In the genomic region with DNA sequence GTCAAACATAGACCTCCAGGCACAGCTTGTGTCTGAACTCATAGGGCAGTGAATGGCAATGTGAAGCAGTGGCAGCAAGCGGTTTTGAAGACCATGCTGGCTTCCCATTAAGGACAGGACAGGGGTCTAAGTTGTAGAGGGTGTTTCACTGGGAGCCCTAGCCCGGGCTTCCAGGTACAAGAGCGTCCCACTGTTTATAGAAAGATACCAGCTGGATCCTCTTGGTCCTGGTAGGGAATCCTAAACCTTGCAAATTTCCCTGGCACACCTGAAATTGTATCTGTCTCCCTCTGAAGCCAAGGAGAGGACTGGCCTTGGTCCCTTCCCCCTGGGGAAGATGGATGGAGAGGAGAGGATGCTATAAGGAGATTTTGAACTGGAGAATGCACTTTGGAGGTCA, we compare ENCODE assay signal across 3 mouse cellular contexts.
DNase-seq lines count a peak whose midpoint lies in the region; ATAC-seq lines count a peak whose summit lies in the region.
"Not testable (repeated sequence)": the region's sequence is repeated elsewhere in the genome, so short reads cannot be mapped to it uniquely, and the experiment has no call there.

No protein-coding gene starts in this region.

- H3K36me3 ChIP-seq in heart, embryonic 10.5 days; heart, embryonic 12.5 days: not testable (repeated sequence)

- not testable (repeated sequence) for H3K27me3 ChIP-seq in heart, embryonic 10.5 days (ENCODE audit: insufficient read depth, poor library complexity, severe bottlenecking); heart, embryonic 12.5 days (replicated peaks)

- 63% methylated on average over 3 of the region's 3 CpGs for WGBS in heart, embryonic 10.5 days
- 61% methylated on average over 3 of the region's 3 CpGs for WGBS in heart, embryonic 12.5 days

- not testable (repeated sequence) for H3K9me3 ChIP-seq in heart, embryonic 10.5 days; heart, embryonic 12.5 days (replicated peaks)

- not testable (repeated sequence) for H3K4me2 ChIP-seq in heart, embryonic 12.5 days

- not testable (repeated sequence) for H3K9ac ChIP-seq in heart, embryonic 12.5 days

- H3K27ac ChIP-seq in heart, embryonic 10.5 days = not testable (repeated sequence)
- peak overlapping the region; percentile 3; the same call in 1 of the 2 replicates for H3K27ac ChIP-seq in heart, embryonic 12.5 days (ENCODE audit: poor library complexity, severe bottlenecking)

- ATAC-seq in heart, embryonic 12.5 days (ENCODE audit: insufficient number of reproducible peaks, low FRiP score) = not testable (repeated sequence)

- not testable (repeated sequence) for H3K4me3 ChIP-seq in heart, embryonic 10.5 days; heart, embryonic 12.5 days

- DNase-seq in heart, adult 11 months = peak; percentile 62
- DNase-seq in heart, embryonic 10.5 days (ENCODE audit: low spot score) = peak; percentile 73

- not testable (repeated sequence) for H3K4me1 ChIP-seq in heart, embryonic 10.5 days
- peaks cover 14% of the 10 kb centered on the region for H3K4me1 ChIP-seq in heart, embryonic 12.5 days (replicated peaks)
